Mouse (Mus musculus) layer of hippocampus, adult 9-10 months (tissue): ENCODE measurements around the gene Snrk.

Experiments
- DNase-seq: peaks from one replicate; pipeline ENCODE4 v3.0.0; 2022; ENCODE audit warnings: low spot score

The Snrk gene

GRCm38 (mm10) chr9:122184329-122184728 is 67.3 kb downstream of the Snrk start:
- DNase-seq, result no peak

GRCm38 (mm10) chr9:122185061-122185460 is 68.0 kb downstream of the Snrk start:
- DNase-seq, result peak; percentile 75

GRCm38 (mm10) chr9:122185953-122186352 is 68.9 kb downstream of the Snrk start:
- DNase-seq, result no peak

- DNase-seq, result no peak
Measured at GRCm38 (mm10) chr9:122186643-122187226, 69.7 kb downstream of the Snrk start.

- no peak for DNase-seq
Measured at GRCm38 (mm10) chr9:122187451-122187921, 70.4 kb downstream of the Snrk start.

GRCm38 (mm10) chr9:122188724-122189123 is 71.7 kb downstream of the Snrk start:
- DNase-seq, result no peak

GRCm38 (mm10) chr9:122193361-122193760 is 76.3 kb downstream of the Snrk start:
- DNase-seq, result no peak

- DNase-seq, result no peak
Measured at GRCm38 (mm10) chr9:122193823-122194222, 76.8 kb downstream of the Snrk start.

GRCm38 (mm10) chr9:122195042-122195682 is 78.1 kb downstream of the Snrk start:
- DNase-seq, result no peak

- DNase-seq, result no peak
Measured at GRCm38 (mm10) chr9:122197021-122197420, 80.0 kb downstream of the Snrk start.

- DNase-seq, result no peak
Measured at GRCm38 (mm10) chr9:122198621-122199020, 81.6 kb downstream of the Snrk start.

GRCm38 (mm10) chr9:122199253-122199652 is 82.2 kb downstream of the Snrk start:
- DNase-seq, result no peak

- no peak for DNase-seq
Measured at GRCm38 (mm10) chr9:122204508-122204907, 87.4 kb downstream of the Snrk start.

- no peak for DNase-seq
Measured at GRCm38 (mm10) chr9:122205543-122206200, 88.6 kb downstream of the Snrk start.

- no peak for DNase-seq
Measured at GRCm38 (mm10) chr9:122208311-122208710, 91.2 kb downstream of the Snrk start.

GRCm38 (mm10) chr9:122215118-122215517 is 98.1 kb downstream of the Snrk start:
- DNase-seq, result no peak

GRCm38 (mm10) chr9:122216945-122217529 is 100.0 kb downstream of the Snrk start:
- DNase-seq, result no peak
